Mouse (Mus musculus) olfactory bulb, adult 2 months (tissue): Measurements from ENCODE around the gene Abcb10.

Experiments used
- CTCF ChIP-seq: fragments of 200-500 bp; IDR thresholded peaks from 2 replicates; pipeline ENCODE4 v1.5.1; 2012; ENCODE audit warnings: low read depth, mild to moderate bottlenecking, low read length, moderate library complexity; ENCODE audit not compliant: insufficient read depth
- POLR2A ChIP-seq: fragments of 200-500 bp; IDR thresholded peaks from 2 replicates; pipeline ENCODE4 v1.6.1; 2012; ENCODE audit warnings: mild to moderate bottlenecking, low read depth, low read length, moderate library complexity; ENCODE audit not compliant: insufficient read depth

- TF ChIP-seq POLR2A (no peak), CTCF (no peak)
Observed at GRCm38 (mm10) chr8:124011580-124011979, 28.7 kb upstream of the Abcb10 start.
